Mouse (Mus musculus): Measurements from ENCODE around the gene Ttll12.

Ttll12 gene

GRCm38 (mm10) chr15:83562626-83563270 is 32.2 kb downstream of the Ttll12 start:
- peak; percentile 91 for DNase-seq (ENCODE audit: low spot score)

- no peak for DNase-seq (ENCODE audit: low spot score)
Observed at GRCm38 (mm10) chr15:83560941-83561477, 33.9 kb downstream of the Ttll12 start.

- DNase-seq (ENCODE audit: low spot score): peak; percentile 87
Observed at GRCm38 (mm10) chr15:83555161-83555974, 39.6 kb downstream of the Ttll12 start.

GRCm38 (mm10) chr15:83553831-83554230 is 41.1 kb downstream of the Ttll12 start:
- DNase-seq (ENCODE audit: low spot score): no peak

GRCm38 (mm10) chr15:83550137-83550536 is 44.8 kb downstream of the Ttll12 start:
- no peak for DNase-seq (ENCODE audit: low spot score)

GRCm38 (mm10) chr15:83547144-83547543 is 47.8 kb downstream of the Ttll12 start:
- no peak for DNase-seq (ENCODE audit: low spot score)

- no peak for DNase-seq (ENCODE audit: low spot score)
Observed at GRCm38 (mm10) chr15:83546029-83546428, 48.9 kb downstream of the Ttll12 start.

- peak; percentile 46 for DNase-seq (ENCODE audit: low spot score)
Observed at GRCm38 (mm10) chr15:83541647-83542287, 53.2 kb downstream of the Ttll12 start.

GRCm38 (mm10) chr15:83539905-83540304 is 55.1 kb downstream of the Ttll12 start:
- no peak for DNase-seq (ENCODE audit: low spot score)

GRCm38 (mm10) chr15:83538855-83539254 is 56.1 kb downstream of the Ttll12 start:
- no peak for DNase-seq (ENCODE audit: low spot score)

- DNase-seq (ENCODE audit: low spot score): no peak
Observed at GRCm38 (mm10) chr15:83535890-83536231, 59.1 kb downstream of the Ttll12 start.

GRCm38 (mm10) chr15:83534960-83535889 is 59.7 kb downstream of the Ttll12 start:
- peak; percentile 25 for DNase-seq (ENCODE audit: low spot score)

- DNase-seq (ENCODE audit: low spot score): no peak
Observed at GRCm38 (mm10) chr15:83532606-83533005, 62.4 kb downstream of the Ttll12 start.

- no peak for DNase-seq (ENCODE audit: low spot score)
Observed at GRCm38 (mm10) chr15:83531961-83532469, 62.9 kb downstream of the Ttll12 start.

- no peak for DNase-seq (ENCODE audit: low spot score)
Observed at GRCm38 (mm10) chr15:83530688-83531087, 64.3 kb downstream of the Ttll12 start.

- peak; percentile 75 for DNase-seq (ENCODE audit: low spot score)
Observed at GRCm38 (mm10) chr15:83530233-83530632, 64.7 kb downstream of the Ttll12 start.

- no peak for DNase-seq (ENCODE audit: low spot score)
Observed at GRCm38 (mm10) chr15:83529765-83530164, 65.2 kb downstream of the Ttll12 start.

- no peak for DNase-seq (ENCODE audit: low spot score)
Observed at GRCm38 (mm10) chr15:83528892-83529291, 66.1 kb downstream of the Ttll12 start.

- DNase-seq (ENCODE audit: low spot score): no peak
Observed at GRCm38 (mm10) chr15:83527747-83528146, 67.2 kb downstream of the Ttll12 start.

- no peak for DNase-seq (ENCODE audit: low spot score)
Observed at GRCm38 (mm10) chr15:83527092-83527437, 67.9 kb downstream of the Ttll12 start.

- DNase-seq (ENCODE audit: low spot score): peak; percentile 66
Observed at GRCm38 (mm10) chr15:83526424-83527091, 68.4 kb downstream of the Ttll12 start, which contains the start of gene Bik. TSS of gene Bik (plus strand) at chr15:83526862.
